Mouse (Mus musculus) forebrain, embryonic 14.5 days (tissue): Measurements from ENCODE around the gene Olfr556. TPM values are rescaled to one million over a fixed set of nuclear protein-coding genes. Genes with fewer than 3 reads are reported as not detected.
"Not testable (repeated sequence)": the region's sequence is repeated elsewhere in the genome, so short reads cannot be mapped to it uniquely, and the experiment has no call there.

Source experiments
- ATAC-seq: fragments of 200-750 bp; cut with Nextera tagmentation; 2 replicates; pipeline ENCODE4 v1.8.0; 2017; ENCODE audit warnings: mild to moderate bottlenecking, moderate library complexity
- DNase-seq: peaks from one replicate; pipeline ENCODE4 v3.0.0-alpha.2; 2015; ENCODE audit warnings: low spot score
- H3K27ac ChIP-seq: fragments of 300-500 bp; sonication (generic); 2 replicates; pipeline ENCODE4 v1.5.1; 2014; ENCODE audit warnings: low read depth, mild to moderate bottlenecking, control low read depth, low read length, moderate library complexity
- H3K27me3 ChIP-seq: fragments of 300-500 bp; sonication (generic); replicated peaks from 2 replicates; pipeline ENCODE4 v1.6.1; 2014; ENCODE audit warnings: low read length, control low read depth, mixed read lengths; ENCODE audit not compliant: control insufficient read depth, insufficient read depth
- H3K36me3 ChIP-seq: fragments of 300-500 bp; sonication (generic); 2 replicates; pipeline ENCODE4 v1.6.1; 2014; ENCODE audit warnings: low read length, control low read depth; ENCODE audit not compliant: control insufficient read depth, insufficient read depth
- H3K4me1 ChIP-seq: fragments of 300-500 bp; sonication (generic); 2 replicates; pipeline ENCODE4 v1.6.1; 2014; ENCODE audit warnings: antibody characterized with exemption, low read length, control low read depth; ENCODE audit not compliant: control insufficient read depth, insufficient read depth
- H3K4me2 ChIP-seq: fragments of 300-500 bp; sonication (generic); 2 replicates; pipeline ENCODE4 v1.6.1; 2014; ENCODE audit warnings: mild to moderate bottlenecking, control low read depth, low read length
- H3K4me3 ChIP-seq: fragments of 300-500 bp; sonication (generic); 2 replicates; pipeline ENCODE4 v1.5.1; 2014; ENCODE audit warnings: low read depth, low read length, control low read depth
- H3K9ac ChIP-seq: fragments of 300-500 bp; sonication (generic); 2 replicates; pipeline ENCODE4 v1.6.1; 2014; ENCODE audit warnings: mild to moderate bottlenecking, low read length, control low read depth, moderate library complexity
- H3K9me3 ChIP-seq: fragments of 300-500 bp; sonication (generic); replicated peaks from 2 replicates; pipeline ENCODE4 v1.6.1; 2016; ENCODE audit warnings: low read length, control low read depth, mixed read lengths; ENCODE audit not compliant: control insufficient read depth
- WGBS: fragments of 180-500 bp; shearing (Covaris S2); extraction: QIAGEN DNeasy Blood & Tissue Kit; methylation state at CpG from one replicate; pipeline ENCODE4 v1.1.7; 2014; 5-methylcytosine and 5-hydroxymethylcytosine counted together
- polyA plus RNA-seq: library from polyadenylated mRNA; unstranded; fragments of >200 nt; fragmentation: Nextera tagmentation; extraction: Ambion mirVana; gene quantifications from 2 replicates; pipeline ENCODE4 v1.2.1, GENCODE M21; 2014

The Olfr556 gene
- polyA plus RNA-seq = not detected in 2 replicates

GRCm38 (mm10) chr7:102664599-102664998, at the start of gene Olfr556:
Gene Olfr556, plus strand, starts transcription at chr7:102664899.
- DNase-seq = no peak
- Histone ChIP-seq H3K27me3 (no peaks in the 10 kb centered on the region), H3K27ac (no peak within 1 kb of the TSS), H3K4me1 (no peaks in the 10 kb centered on the region), H3K4me3 (no peak within 1 kb of the TSS), H3K9ac (no peak within 1 kb of the TSS), H3K36me3 (no peaks in the 10 kb centered on the region), H3K9me3 (no peaks in the 10 kb centered on the region), H3K4me2 (no peak within 1 kb of the TSS)
- ATAC-seq = no peak
- WGBS = 61% methylated on average over 3 of the region's 3 CpGs

GRCm38 (mm10) chr7:102618118-102618517, 46.6 kb upstream of the Olfr556 start, which contains the start of gene Olfr553:
Gene Olfr553, minus strand, starts transcription at chr7:102618218.
- no peak within 1 kb of the TSS for H3K9ac ChIP-seq
- ATAC-seq (no peak), DNase-seq (no peak)
- no peaks in the 10 kb centered on the region for H3K4me1 ChIP-seq
- H3K4me3 ChIP-seq = no peak within 1 kb of the TSS
- H3K27me3 ChIP-seq = no peaks in the 10 kb centered on the region
- H3K4me2 ChIP-seq = no peak within 1 kb of the TSS
- no peaks in the 10 kb centered on the region for H3K36me3 ChIP-seq
- no peaks in the 10 kb centered on the region for H3K9me3 ChIP-seq
- H3K27ac ChIP-seq = no peak within 1 kb of the TSS

- DNase-seq (peak; percentile 16), ATAC-seq (no peak)
- Histone ChIP-seq H3K4me2 (no peak overlapping the region), H3K9ac (no peak overlapping the region), H3K27me3 (no peaks in the 10 kb centered on the region), H3K9me3 (no peaks in the 10 kb centered on the region), H3K27ac (no peak overlapping the region), H3K4me3 (no peak overlapping the region), H3K4me1 (no peaks in the 10 kb centered on the region), H3K36me3 (no peaks in the 10 kb centered on the region)
- WGBS = 73% methylated on average over 5 of the region's 5 CpGs
Measured at GRCm38 (mm10) chr7:102619608-102620007, 45.1 kb upstream of the Olfr556 start.

GRCm38 (mm10) chr7:102620368-102620767, 44.3 kb upstream of the Olfr556 start:
- H3K9me3 ChIP-seq, H3K36me3 ChIP-seq, H3K27ac ChIP-seq, H3K9ac ChIP-seq, ATAC-seq, DNase-seq, H3K27me3 ChIP-seq, H3K4me2 ChIP-seq, H3K4me3 ChIP-seq, H3K4me1 ChIP-seq: not testable (repeated sequence)
- 88% methylated on average over 19 of the region's 19 CpGs for WGBS

- H3K9ac ChIP-seq = no peak overlapping the region
- H3K27ac ChIP-seq = no peak overlapping the region
- no peaks in the 10 kb centered on the region for H3K9me3 ChIP-seq
- DNase-seq (peak; percentile 5), ATAC-seq (no peak)
- H3K4me1 ChIP-seq = no peaks in the 10 kb centered on the region
- no peak overlapping the region for H3K4me3 ChIP-seq
- no peak overlapping the region for H3K4me2 ChIP-seq
- no peaks in the 10 kb centered on the region for H3K36me3 ChIP-seq
- 40% methylated on average over 3 of the region's 3 CpGs for WGBS
- no peaks in the 10 kb centered on the region for H3K27me3 ChIP-seq
Measured at GRCm38 (mm10) chr7:102636665-102637064, 28.0 kb upstream of the Olfr556 start.

- H3K4me1 ChIP-seq = no peaks in the 10 kb centered on the region
- no peak within 1 kb of the TSS for H3K4me2 ChIP-seq
- WGBS = 77% methylated on average over 1 of the region's 1 CpGs
- no peaks in the 10 kb centered on the region for H3K27me3 ChIP-seq
- no peaks in the 10 kb centered on the region for H3K9me3 ChIP-seq
- H3K27ac ChIP-seq = no peak within 1 kb of the TSS
- ATAC-seq (no peak), DNase-seq (no peak)
- no peak within 1 kb of the TSS for H3K9ac ChIP-seq
- no peaks in the 10 kb centered on the region for H3K36me3 ChIP-seq
- no peak within 1 kb of the TSS for H3K4me3 ChIP-seq
Measured at GRCm38 (mm10) chr7:102638132-102638531, 26.6 kb upstream of the Olfr556 start, which contains the start of gene Olfr554. Gene Olfr554, plus strand, starts transcription at chr7:102638432.

- H3K27ac ChIP-seq, H3K4me3 ChIP-seq, H3K27me3 ChIP-seq, DNase-seq, H3K9ac ChIP-seq, H3K4me1 ChIP-seq, ATAC-seq, H3K4me2 ChIP-seq, H3K9me3 ChIP-seq, H3K36me3 ChIP-seq: not testable (repeated sequence)
- WGBS = 93% methylated on average over 3 of the region's 4 CpGs
Measured at GRCm38 (mm10) chr7:102644945-102645344, 19.8 kb upstream of the Olfr556 start.

- WGBS = 76% methylated on average over 1 of the region's 1 CpGs
- no peak for ATAC-seq
- no peak for DNase-seq
- no peak within 1 kb of the TSS for H3K4me2 ChIP-seq
- no peaks in the 10 kb centered on the region for H3K4me1 ChIP-seq
- H3K36me3 ChIP-seq = no peaks in the 10 kb centered on the region
- no peak within 1 kb of the TSS for H3K9ac ChIP-seq
- H3K4me3 ChIP-seq = no peak within 1 kb of the TSS
- no peaks in the 10 kb centered on the region for H3K9me3 ChIP-seq
- H3K27me3 ChIP-seq = no peaks in the 10 kb centered on the region
- H3K27ac ChIP-seq = no peak within 1 kb of the TSS
Measured at GRCm38 (mm10) chr7:102658523-102658922, 6.2 kb upstream of the Olfr556 start, which contains the start of gene Olfr555. Gene Olfr555, plus strand, starts transcription at chr7:102658823.

- H3K27me3 ChIP-seq = no peaks in the 10 kb centered on the region
- H3K9ac ChIP-seq = no peak overlapping the region
- DNase-seq (peak; percentile 59), ATAC-seq (no peak)
- 43% methylated on average over 2 of the region's 2 CpGs for WGBS
- H3K4me1 ChIP-seq = no peaks in the 10 kb centered on the region
- H3K36me3 ChIP-seq = no peaks in the 10 kb centered on the region
- H3K27ac ChIP-seq = no peak overlapping the region
- no peaks in the 10 kb centered on the region for H3K9me3 ChIP-seq
- no peak overlapping the region for H3K4me2 ChIP-seq
- H3K4me3 ChIP-seq = no peak overlapping the region
Measured at GRCm38 (mm10) chr7:102665378-102665777, 679 bp downstream of the Olfr556 start.
